Mouse (Mus musculus) left cerebral cortex, postnatal 14 days (tissue): ENCODE data around the gene Gucy2g. TPM values are rescaled to one million over a fixed set of nuclear protein-coding genes. Genes with fewer than 3 reads are reported as not detected.

ENCODE experiments used
- DNase-seq, 2 experiments: peaks; one replicate each; pipeline ENCODE4 v3.0.0; 2021 to 2022; ENCODE audit warnings: low spot score in 2 of 2, mixed read lengths in 1 of 2
- intact Hi-C: fragments of 180-260 bp; cut with DNase I; formaldehyde crosslinking; loops from one replicate; pipeline ENCODE4 v1.15.1; 2025
- long read RNA-seq, 2 experiments: library from polyadenylated mRNA; stranded (forward); transcript quantifications; one replicate each; pipeline ENCODE4 v2.0.0; 2021
- total RNA-seq, 2 experiments: library from RNA; stranded (reverse); gene quantifications; 2 replicates each; pipeline ENCODE4 v1.2.3; 2021

Gene Gucy2g
- total RNA-seq, result 1 to 10 TPM; 1.5 to 2.5 TPM
- long read RNA-seq, experiment 1, partial matches to known transcripts, result 1 of 1 reads
- long read RNA-seq, experiment 1, other reads (novel, unspliced or antisense), result 0 of 1 reads
- long read RNA-seq, experiment 2, partial matches to known transcripts, result 1 of 2 reads
- long read RNA-seq, experiment 2, other reads (novel, unspliced or antisense), result 1 of 2 reads

DNA sequence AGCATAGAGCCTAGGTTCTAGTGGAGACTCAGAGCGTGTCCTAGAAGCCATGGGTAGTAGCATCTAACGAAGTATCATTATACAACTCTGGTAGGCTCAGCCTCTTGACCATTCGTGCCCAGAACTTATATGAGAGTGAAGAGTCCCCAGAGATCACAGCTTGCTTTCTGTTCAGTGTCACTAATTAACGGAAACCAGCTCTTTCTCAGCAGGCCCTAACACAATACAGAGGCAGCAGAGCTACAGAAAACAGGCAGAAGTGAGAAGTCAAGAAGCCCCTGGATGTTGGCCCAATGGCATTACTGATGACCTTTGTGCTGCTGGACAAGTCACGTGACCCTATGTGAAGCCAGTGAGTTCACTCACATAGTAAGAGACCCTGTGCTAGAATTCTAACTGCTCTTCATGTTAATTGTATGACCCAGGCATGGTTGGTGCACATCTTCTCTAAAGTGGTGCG is at the start of gene Gucy2g:
TSS of gene Gucy2g (minus strand) at position 51 of the 460 bp plus-strand sequence.
- intact Hi-C loops, result no loop called here
- DNase-seq, result no peak

DNA sequence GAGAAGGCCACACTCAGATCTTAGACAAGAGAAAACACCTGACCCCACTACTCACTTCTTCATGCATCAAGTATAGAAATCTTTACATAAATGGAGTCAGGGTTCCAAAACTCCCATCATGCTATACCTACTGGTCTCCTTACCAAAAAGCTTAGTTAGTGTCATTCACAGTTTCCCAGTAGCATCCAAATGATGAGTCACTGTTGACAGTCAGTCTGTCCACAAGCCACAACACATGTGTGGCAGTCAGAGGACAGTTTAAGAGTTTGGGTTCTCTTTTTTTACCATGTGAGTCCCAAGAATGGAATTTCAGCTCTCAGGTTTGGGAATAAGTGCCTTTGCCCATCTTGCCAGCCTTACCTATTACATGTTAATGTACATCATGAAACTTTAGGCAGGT is 47.9 kb upstream of the Gucy2g start:
- intact Hi-C loops, result no loop called here
- DNase-seq, result no peak

DNA sequence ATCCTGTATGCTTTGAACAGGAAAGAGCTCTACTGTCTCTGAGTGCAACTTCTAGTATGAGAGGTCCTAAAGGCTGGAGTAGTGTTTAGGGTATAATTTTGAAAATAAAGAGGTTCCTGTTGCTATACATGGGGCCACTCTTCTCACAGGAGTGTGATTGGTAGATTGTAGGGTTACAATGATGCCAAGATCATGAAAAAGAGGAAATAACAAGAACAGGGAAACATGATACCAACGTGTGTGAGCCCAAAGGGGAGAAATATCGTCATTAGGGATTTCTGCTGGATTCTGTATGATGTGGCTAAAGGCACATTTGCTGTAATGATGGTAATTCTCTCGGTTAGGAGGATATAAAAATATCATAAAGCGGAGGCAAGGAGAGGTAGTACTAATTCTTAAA is 45.0 kb upstream of the Gucy2g start:
- intact Hi-C loops, result no loop called here
- DNase-seq, result no peak

DNA sequence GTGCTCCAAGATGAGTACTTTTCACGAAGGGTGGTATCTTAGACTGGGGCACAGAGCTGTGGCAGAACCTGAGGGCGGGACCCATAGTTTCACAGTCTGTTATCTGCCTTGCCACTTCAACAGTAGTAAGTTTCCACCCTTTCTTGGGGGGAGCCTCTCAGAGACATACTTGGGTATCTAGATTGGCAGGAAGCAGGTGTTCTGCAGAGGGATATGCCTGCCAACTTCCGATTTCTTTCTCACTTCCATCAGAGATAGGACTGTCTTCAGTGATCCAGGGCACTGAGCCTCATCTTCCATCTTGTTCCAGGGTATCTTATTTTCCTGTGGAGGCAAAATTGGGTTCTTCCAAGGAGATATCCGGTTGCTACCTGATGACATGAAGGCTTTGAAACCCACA is 43.1 kb upstream of the Gucy2g start:
- intact Hi-C loops, result no loop called here
- DNase-seq, result no peak

DNA sequence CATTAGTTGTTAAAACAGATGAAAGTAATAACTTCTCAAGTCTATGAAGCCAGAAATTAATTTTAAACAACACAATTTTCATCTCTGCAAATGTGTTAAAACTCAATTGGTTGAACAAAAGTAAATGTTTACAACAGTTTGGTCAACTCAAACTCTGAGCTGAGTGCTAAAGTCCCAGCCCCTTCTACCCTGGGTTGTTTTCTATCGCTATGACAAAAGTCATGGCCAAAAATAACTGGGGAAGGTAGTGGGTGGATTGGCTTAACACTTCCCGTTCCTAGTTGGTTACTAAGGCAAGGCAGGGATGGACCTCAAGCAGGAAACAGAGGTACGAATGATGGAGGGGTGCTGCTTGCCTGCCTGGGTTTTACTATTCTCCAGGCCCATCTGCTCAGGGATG is 35.7 kb upstream of the Gucy2g start:
- intact Hi-C loops, result no loop called here
- no peak for DNase-seq

DNA sequence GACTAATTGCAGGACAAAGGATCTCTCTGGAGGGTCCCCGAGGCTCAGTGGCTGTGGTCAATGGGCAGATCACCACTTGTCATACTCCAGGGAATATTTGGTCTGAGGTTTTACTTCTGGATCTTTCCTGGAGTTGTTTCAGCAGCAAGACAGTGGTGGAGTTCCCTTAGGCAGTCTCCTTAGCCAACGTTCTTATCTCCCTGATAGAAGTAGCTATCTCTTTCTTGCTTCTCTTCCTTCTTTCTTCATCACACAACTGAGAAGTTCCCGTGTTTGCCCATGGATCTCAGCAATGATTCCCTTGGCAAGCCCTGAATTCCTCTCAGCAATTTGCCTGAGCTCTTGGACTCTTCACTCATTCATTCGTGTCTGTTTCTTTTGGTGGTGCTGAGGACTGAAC is 35.1 kb upstream of the Gucy2g start:
- no peak for DNase-seq
- intact Hi-C loops, result no loop called here

DNA sequence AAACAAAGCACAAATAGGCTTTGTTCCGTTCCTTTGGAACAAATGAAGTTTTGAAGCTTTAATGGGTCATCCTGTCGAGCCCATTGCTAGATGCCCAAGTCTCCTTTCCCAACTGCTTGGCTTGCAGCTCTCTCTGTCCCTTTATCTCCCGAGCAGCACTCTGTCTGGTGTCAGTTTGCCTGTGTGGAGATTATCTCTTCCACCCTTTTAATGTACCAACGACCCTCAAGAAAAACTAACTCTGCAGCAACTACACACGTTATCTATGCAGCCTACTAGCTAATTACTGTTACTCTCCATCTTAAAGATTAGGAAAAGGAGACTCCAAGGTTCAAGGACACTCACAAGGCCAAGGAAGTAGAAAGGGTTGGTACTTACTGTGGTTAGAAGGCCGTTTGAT is 32.3 kb upstream of the Gucy2g start:
- intact Hi-C loops, result no loop called here
- DNase-seq, result no peak

DNA sequence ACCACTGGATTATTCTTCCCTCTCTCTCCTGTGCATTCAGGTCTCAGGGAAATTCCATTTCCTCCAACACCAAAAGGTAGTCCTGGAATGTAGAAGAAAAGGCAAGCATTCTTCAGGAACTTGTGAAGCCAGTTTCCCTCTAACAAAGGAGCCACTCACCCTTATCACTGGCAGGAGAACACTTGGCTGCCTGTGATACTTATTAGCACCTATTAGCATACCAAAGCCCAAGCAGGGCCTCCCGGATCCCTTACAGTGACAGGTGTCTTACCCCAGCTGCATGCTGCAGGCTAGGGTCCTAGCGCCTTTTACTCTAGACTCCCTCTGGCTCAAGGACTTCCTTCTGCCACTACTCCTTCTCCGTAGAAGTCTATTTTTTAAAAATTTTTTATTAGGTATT is 30.4 kb upstream of the Gucy2g start:
- no peak for DNase-seq
- intact Hi-C loops, result no loop called here

DNA sequence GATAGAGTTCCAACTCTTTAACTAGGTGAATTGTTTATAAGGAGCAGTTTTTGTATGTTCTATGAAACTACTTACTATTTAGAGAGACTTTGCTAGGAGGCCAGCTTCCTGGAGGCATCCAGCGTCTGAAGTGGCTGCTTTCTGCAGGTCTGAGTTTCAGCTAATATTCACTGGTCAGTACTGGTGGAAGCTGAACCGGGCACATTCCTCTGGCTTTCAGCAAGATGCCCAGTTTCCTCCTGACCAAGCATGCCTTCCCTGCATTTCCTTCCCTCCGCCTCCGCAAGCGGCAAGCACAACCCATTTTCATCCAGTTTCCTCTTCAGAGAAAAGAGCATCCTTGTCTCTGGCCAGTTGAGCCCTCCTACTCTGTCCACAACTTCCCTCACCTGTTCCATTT is 28.0 kb upstream of the Gucy2g start:
- intact Hi-C loops, result no loop called here
- no peak for DNase-seq

DNA sequence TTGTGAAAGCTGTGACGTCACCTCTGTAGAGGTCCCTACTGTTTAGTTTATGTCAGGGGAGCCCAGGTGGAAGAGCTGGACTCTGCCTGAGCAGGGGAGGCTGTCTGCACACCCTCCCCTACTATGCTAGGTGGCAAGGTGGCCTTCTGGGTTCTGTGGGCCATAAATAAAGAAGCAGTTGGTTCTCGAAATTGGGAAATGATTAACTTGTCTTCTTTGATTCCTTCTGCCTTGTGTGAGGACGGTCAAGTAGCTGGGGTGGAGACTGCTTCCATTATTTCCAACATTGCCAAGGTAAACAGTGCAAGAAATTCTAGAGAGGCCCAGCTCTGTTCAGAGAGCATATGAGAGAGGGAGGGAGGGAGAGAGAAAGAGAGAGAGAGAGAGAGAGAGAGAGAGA is 27.1 kb upstream of the Gucy2g start:
- DNase-seq, result no peak
- intact Hi-C loops, result no loop called here

DNA sequence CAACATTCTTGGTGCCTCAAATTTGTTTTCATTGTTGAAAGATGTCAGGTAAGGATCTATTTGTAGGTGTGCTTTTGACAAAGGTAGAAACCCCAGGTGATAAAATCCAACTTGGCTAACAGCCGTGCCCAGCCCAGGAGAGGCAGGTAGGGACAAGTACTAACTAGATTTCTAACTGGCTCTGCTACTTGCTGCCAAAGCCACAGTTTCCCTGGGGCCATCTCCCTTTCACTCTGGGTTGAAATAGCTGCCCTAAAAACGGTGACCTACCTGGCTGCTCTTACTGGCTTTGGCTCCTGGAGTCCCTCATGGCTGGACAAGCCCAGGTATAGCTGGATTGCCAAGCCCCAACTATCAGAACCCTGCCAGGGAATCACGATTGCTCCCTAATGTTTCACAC is 25.8 kb upstream of the Gucy2g start:
- intact Hi-C loops, result no loop called here
- no peak for DNase-seq

DNA sequence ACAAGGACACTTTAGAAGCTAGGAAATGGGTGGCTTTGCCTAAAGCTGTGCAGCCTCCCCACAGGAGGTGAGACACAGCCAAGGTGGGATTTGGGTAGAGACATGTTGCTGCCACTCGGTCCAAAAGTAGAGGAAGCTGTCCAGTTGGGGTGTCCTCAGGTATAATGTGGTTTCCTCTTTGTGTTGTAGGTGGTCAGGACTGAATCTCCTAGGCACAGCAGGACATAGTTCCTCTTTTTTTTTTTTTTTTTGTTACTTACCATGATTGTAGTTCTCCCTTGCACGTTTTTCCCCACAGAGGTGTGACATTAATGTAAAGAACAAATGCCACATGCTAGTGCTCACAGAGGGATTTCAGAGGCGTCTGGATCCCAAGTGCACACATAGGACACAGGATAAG is 24.2 kb upstream of the Gucy2g start:
- intact Hi-C loops, result no loop called here
- no peak for DNase-seq

DNA sequence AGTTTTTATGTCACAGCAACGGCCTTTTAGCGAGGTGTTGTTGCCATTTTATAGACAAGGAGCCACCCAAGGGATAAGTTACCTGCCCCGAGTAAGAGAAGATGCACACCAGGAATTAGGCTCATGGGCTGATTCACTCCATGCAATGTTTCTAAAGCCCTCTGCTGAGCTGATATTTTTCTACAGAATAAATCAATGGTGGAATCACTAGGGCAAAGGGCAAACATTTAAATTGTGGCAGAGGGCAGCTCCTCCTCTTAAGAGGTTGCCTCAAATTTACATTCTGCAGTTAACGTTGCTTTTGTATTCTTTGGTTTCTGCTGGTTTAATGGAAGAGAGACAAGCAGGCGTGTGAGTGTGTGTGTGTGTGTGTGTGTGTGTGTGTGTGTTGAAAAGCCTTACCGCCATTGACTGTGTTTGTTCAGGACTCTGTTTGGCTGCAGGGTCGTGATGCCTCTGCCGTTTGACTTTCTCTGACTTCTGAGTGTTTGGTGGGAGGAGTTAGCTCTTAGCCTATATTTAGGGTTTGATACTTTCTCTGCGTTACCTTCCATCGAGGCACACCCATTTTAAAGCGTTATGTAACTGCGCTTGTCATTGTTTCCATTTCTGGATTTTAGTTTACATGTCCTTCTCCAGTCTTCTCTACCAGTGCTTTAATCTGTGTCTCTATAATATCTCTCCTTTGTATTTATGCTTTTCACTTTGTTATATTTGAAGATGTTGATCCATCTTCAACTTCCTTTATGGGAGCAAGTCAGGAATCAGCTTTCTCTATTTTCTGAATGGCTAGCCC is 19.6 kb upstream of the Gucy2g start:
- intact Hi-C loops, result no loop called here
- no peak for DNase-seq

DNA sequence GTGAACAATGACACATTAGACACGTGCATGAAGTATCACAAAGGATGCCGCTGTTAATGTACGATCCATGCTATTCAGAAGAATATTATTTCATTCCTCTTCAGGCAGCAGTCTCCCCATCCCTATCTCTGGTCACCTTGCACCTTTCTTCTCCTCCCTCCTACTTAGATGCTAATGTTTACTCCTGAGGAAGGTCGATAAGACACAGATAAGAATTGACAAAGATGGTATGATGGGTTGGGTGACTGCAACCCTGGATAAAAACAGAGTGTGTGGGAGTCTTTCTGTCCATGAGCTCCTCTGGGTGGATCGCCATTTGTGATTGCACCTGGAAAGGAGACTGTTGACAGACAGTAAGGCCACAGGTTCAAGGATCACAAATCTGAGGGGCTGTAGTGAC is 17.5 kb upstream of the Gucy2g start:
- intact Hi-C loops, result no loop called here
- no peak for DNase-seq

DNA sequence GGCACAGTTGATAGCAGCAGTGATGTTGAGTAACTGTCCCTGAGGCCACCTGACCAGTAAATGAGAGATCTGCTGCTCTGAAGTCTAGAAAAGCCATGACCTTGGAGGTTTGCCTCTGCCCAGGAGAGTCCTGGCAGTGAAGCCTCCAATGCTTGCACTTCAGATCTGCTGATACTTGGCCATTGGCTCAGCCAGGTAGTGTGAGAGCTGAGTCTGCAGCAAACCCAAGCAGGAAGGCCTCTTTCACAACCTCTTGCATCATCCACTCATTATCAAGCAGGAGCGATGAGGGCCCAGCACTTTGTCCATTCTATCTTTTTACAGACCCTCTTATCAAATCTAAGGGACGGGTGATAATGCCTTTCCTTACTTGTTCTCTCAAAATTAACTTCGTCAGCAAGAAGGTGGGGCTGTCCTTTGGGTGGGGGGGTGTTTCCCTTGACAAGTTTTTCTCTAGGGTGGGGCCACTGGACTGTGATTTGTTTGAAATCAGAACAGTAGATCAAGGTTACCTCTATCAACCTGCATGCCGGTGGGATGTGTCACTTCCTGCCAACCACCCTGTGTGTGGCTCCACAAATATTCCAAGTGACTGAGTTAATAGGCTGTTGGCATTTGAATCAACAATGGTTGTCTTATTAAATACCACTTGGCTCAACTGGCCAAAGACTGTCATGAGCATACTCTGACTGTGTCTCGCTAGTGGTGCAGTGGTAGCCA is 16.8 kb upstream of the Gucy2g start:
- intact Hi-C loops, result no loop called here
- DNase-seq, result no peak

DNA sequence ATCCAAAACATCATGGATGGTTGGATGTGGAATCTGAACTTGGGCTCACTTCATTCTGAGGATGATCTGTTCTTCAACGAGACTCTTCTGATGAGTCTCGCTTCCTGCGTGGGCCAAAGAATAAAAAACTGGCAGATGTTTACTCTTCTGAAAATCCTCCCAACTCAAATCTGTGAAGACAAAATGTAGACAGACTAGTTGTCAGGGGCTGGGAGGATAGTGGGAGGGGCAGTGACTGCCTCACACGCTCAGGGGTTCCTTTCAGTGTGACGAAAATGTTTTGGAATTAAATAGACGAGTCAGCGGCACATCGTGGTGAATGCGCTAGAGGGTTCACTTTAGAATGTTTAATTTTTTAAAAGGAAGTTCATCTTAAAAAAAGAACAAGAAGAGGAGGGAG is 15.1 kb upstream of the Gucy2g start:
- intact Hi-C loops, result no loop called here

DNA sequence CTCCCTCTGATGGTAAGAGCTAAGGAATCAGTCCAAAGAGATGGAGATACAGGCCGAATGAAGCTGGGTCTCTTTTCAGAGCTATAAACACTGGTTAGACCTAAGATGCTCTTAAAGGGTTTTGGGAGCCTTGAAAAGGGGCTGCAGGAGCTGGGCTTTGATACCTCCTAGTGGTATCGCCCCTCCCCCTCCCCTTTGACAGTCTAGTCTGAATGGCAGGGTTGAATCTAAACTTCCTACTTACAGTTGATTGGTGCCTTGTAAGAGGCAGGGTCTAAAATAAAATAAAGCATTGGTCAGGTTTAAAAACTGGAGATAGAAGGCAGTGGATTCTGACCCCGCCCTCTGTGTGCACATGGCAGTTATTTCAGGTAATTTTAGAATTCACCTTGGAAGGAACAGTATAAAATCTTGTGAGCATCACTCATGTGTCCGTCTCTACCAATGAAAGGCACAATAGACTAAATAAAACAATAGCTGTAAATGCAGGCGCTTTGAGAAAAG is 13.5 kb upstream of the Gucy2g start:
- DNase-seq, result peak; percentile 25 to 31
- intact Hi-C loops, result loop anchor here (5.0 kb wide), 1 partner anchor 37 kb away; no protein-coding TSS in a partner anchor

More for the DNA sequence above, 15.1 kb upstream of the Gucy2g start:
- DNase-seq, result peak; percentile 28 to 29

DNA sequence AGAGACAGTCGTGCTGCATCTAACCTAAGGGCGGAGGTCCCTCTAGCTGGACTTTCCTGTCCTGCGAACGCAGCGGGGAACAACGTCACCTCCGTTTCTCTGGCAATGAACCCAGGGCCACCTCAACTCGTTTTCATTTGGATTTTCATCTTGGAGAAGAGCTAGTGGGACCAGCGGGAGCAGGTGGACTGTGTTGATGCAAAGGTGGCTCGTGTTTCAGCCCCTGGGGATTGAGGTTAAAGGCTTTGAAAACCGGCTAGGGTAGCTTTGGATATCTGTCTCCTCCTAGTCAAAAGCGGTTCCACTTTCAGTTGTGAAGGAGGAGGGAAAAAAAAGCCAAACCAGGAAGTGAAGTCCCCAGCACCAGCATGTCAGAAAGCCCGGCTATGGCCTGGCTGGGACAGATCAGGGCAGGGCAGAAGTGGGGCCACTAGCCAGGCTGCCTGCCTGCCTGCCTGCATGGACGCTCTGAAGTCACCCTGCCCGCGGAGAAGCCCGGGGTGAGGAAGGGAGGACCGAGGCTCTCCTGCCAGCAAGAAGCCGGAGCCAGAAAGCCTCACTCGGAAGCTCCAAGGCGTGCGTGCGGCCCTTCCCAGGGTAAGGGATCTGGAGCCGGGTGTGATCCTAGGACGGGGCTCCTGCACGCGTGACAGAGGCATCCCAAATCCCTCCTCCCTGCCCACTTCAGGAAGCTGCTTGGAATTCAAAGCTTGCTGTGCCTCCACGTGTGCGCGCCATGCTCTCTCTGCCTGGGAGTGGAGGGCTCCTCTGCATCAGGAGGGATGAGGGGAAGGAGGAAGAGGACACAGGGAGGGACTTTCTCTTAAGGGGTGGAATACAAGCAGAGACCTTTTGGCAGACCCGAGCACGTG is 12.8 kb upstream of the Gucy2g start:
- DNase-seq, result peak; percentile 41
- intact Hi-C loops, result loop anchor here (5.0 kb wide), 1 partner anchor 37 kb away; no protein-coding TSS in a partner anchor

DNA sequence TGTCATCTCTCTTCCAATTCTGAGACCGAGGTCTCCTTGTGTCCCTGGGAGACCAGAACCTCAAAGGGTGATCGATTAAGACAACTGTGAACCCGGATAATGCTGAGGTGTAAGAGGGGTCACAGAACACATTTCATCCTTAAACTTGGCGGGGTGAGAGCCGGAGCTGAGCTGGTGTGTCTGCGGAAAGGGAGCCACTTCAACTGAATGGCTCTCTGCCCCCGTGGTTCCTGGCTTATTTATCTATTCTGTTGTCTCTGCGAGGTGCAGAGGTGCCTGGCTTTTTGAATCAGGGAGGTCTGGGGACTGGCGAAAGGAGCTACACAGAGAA is 12.2 kb upstream of the Gucy2g start:
- no peak for DNase-seq

More for the DNA sequence above, 12.2 kb upstream of the Gucy2g start:
- intact Hi-C loops, result loop anchor here (5.0 kb wide), 1 partner anchor 36 kb away; no protein-coding TSS in a partner anchor
